Mouse (Mus musculus): Measurements from ENCODE around the gene Fkbp5. TPM values are rescaled to one million over a fixed set of nuclear protein-coding genes. Genes with fewer than 3 reads are reported as not detected.

Fkbp5 gene
- polyA plus RNA-seq, 1 experiment from 2014 or later, result 12.8 TPM

- Histone ChIP-seq H3K4me3 (ENCODE audit: low read depth, low read length) (no peak overlapping the region), H3K36me3 (replicated peaks; ENCODE audit: control insufficient read depth, insufficient read depth, low read depth, low read length) (no peaks in the 10 kb centered on the region), H3K4me2 (ENCODE audit: low read depth, low read length) (peak overlapping the region; percentile 32), H3K9ac (replicated peaks; ENCODE audit: low read length) (peak overlapping the region; percentile 32), H3K9me3 (replicated peaks; ENCODE audit: control insufficient read depth, low read length) (no peaks in the 10 kb centered on the region), H3K27me3 (ENCODE audit: control insufficient read depth, insufficient read depth, low read length) (no peaks in the 10 kb centered on the region; the same call in 1 of the 2 replicates), H3K4me1 (ENCODE audit: control insufficient read depth, insufficient read depth, low read length) (peaks cover 15% of the 10 kb centered on the region; the same call in 1 of the 2 replicates), H3K27ac (replicated peaks; ENCODE audit: low read depth, low read length) (no peak overlapping the region)
- ATAC-seq (replicated peaks; ENCODE audit: insufficient number of reproducible peaks, low FRiP score, low TSS enrichment, low read depth) (0 out of 2 replicates have a peak, but pooled peaks have one; percentile 8), DNase-seq (ENCODE audit: low spot score) (peak; percentile 58)
- WGBS, result 6% methylated on average over 26 of the region's 28 CpGs
These were observed 6.6 kb downstream of the Fkbp5 start for GRCm38 (mm10) chr17:28510445-28511342.

- H3K4me2 ChIP-seq (ENCODE audit: low read depth, low read length), result no peak overlapping the region
- no peak overlapping the region for H3K27ac ChIP-seq (replicated peaks; ENCODE audit: low read depth, low read length)
- no peak for ATAC-seq (replicated peaks; ENCODE audit: insufficient number of reproducible peaks, low FRiP score, low TSS enrichment, low read depth)
- peak overlapping the region; percentile 30 for H3K9ac ChIP-seq (replicated peaks; ENCODE audit: low read length)
- 27% methylated on average over 5 of the region's 5 CpGs for WGBS
- no peak overlapping the region for H3K4me3 ChIP-seq (ENCODE audit: low read depth, low read length)
- H3K27me3 ChIP-seq (ENCODE audit: control insufficient read depth, insufficient read depth, low read length), result no peaks in the 10 kb centered on the region; the same call in 1 of the 2 replicates
- no peaks in the 10 kb centered on the region for H3K36me3 ChIP-seq (replicated peaks; ENCODE audit: control insufficient read depth, insufficient read depth, low read depth, low read length)
- no peaks in the 10 kb centered on the region for H3K9me3 ChIP-seq (replicated peaks; ENCODE audit: control insufficient read depth, low read length)
- DNase-seq (ENCODE audit: low spot score), result no peak
- peaks cover 15% of the 10 kb centered on the region; the same call in 1 of the 2 replicates for H3K4me1 ChIP-seq (ENCODE audit: control insufficient read depth, insufficient read depth, low read length)
These were observed 9.8 kb downstream of the Fkbp5 start for GRCm38 (mm10) chr17:28507496-28507895.

- Histone ChIP-seq H3K27me3 (ENCODE audit: control insufficient read depth, insufficient read depth, low read length) (no peaks in the 10 kb centered on the region; the same call in 1 of the 2 replicates), H3K4me3 (ENCODE audit: low read depth, low read length) (no peak overlapping the region), H3K9me3 (replicated peaks; ENCODE audit: control insufficient read depth, low read length) (no peaks in the 10 kb centered on the region), H3K36me3 (replicated peaks; ENCODE audit: control insufficient read depth, insufficient read depth, low read depth, low read length) (no peaks in the 10 kb centered on the region), H3K27ac (replicated peaks; ENCODE audit: low read depth, low read length) (no peak overlapping the region), H3K4me2 (ENCODE audit: low read depth, low read length) (no peak overlapping the region), H3K9ac (replicated peaks; ENCODE audit: low read length) (peak overlapping the region; percentile 30; the same call in 1 of the 2 replicates), H3K4me1 (ENCODE audit: control insufficient read depth, insufficient read depth, low read length) (peaks cover 15% of the 10 kb centered on the region; the same call in 1 of the 2 replicates)
- no peak for ATAC-seq (replicated peaks; ENCODE audit: insufficient number of reproducible peaks, low FRiP score, low TSS enrichment, low read depth)
- DNase-seq (ENCODE audit: low spot score), result no peak
- 12% methylated on average over 5 of the region's 5 CpGs for WGBS
These were observed 10.4 kb downstream of the Fkbp5 start for GRCm38 (mm10) chr17:28506895-28507294.

GRCm38 (mm10) chr17:28505591-28505990, 11.7 kb downstream of the Fkbp5 start:
- WGBS, result 88% methylated on average over 4 of the region's 4 CpGs

GRCm38 (mm10) chr17:28504182-28504581, 13.1 kb downstream of the Fkbp5 start:
- H3K27me3 ChIP-seq (ENCODE audit: control insufficient read depth, insufficient read depth, low read length), result no peaks in the 10 kb centered on the region; the same call in 1 of the 2 replicates
- H3K4me2 ChIP-seq (ENCODE audit: low read depth, low read length), result no peak overlapping the region
- no peak for DNase-seq (ENCODE audit: low spot score)
- no peak overlapping the region for H3K9ac ChIP-seq (replicated peaks; ENCODE audit: low read length)
- WGBS, result 75% methylated on average over 6 of the region's 6 CpGs
- no peaks in the 10 kb centered on the region for H3K9me3 ChIP-seq (replicated peaks; ENCODE audit: control insufficient read depth, low read length)
- peaks cover 7% of the 10 kb centered on the region; the same call in 1 of the 2 replicates for H3K4me1 ChIP-seq (ENCODE audit: control insufficient read depth, insufficient read depth, low read length)
- no peak overlapping the region for H3K27ac ChIP-seq (replicated peaks; ENCODE audit: low read depth, low read length)
- H3K36me3 ChIP-seq (replicated peaks; ENCODE audit: control insufficient read depth, insufficient read depth, low read depth, low read length), result no peaks in the 10 kb centered on the region
- no peak; the same call in 1 of the 2 replicates for ATAC-seq (replicated peaks; ENCODE audit: insufficient number of reproducible peaks, low FRiP score, low TSS enrichment, low read depth)
- no peak overlapping the region for H3K4me3 ChIP-seq (ENCODE audit: low read depth, low read length)

More at GRCm38 (mm10) chr17:28505591-28505990, 11.7 kb downstream of the Fkbp5 start:
- Histone ChIP-seq H3K4me2 (ENCODE audit: low read depth, low read length) (no peak overlapping the region), H3K27me3 (ENCODE audit: control insufficient read depth, insufficient read depth, low read length) (no peaks in the 10 kb centered on the region; the same call in 1 of the 2 replicates), H3K36me3 (replicated peaks; ENCODE audit: control insufficient read depth, insufficient read depth, low read depth, low read length) (no peaks in the 10 kb centered on the region), H3K9me3 (replicated peaks; ENCODE audit: control insufficient read depth, low read length) (no peaks in the 10 kb centered on the region), H3K27ac (replicated peaks; ENCODE audit: low read depth, low read length) (no peak overlapping the region), H3K4me1 (ENCODE audit: control insufficient read depth, insufficient read depth, low read length) (peaks cover 11% of the 10 kb centered on the region; the same call in 1 of the 2 replicates), H3K4me3 (ENCODE audit: low read depth, low read length) (no peak overlapping the region), H3K9ac (replicated peaks; ENCODE audit: low read length) (no peak overlapping the region)
- ATAC-seq (replicated peaks; ENCODE audit: insufficient number of reproducible peaks, low FRiP score, low TSS enrichment, low read depth) (no peak), DNase-seq (ENCODE audit: low spot score) (no peak)

GRCm38 (mm10) chr17:28502196-28502821, 15.0 kb downstream of the Fkbp5 start:
- H3K27me3 ChIP-seq (ENCODE audit: control insufficient read depth, insufficient read depth, low read length), result no peaks in the 10 kb centered on the region; the same call in 1 of the 2 replicates
- no peak overlapping the region for H3K27ac ChIP-seq (replicated peaks; ENCODE audit: low read depth, low read length)
- no peak overlapping the region for H3K4me2 ChIP-seq (ENCODE audit: low read depth, low read length)
- WGBS, result 68% methylated on average over 7 of the region's 7 CpGs
- no peaks in the 10 kb centered on the region for H3K36me3 ChIP-seq (replicated peaks; ENCODE audit: control insufficient read depth, insufficient read depth, low read depth, low read length)
- H3K4me1 ChIP-seq (ENCODE audit: control insufficient read depth, insufficient read depth, low read length), result peaks cover 4% of the 10 kb centered on the region; the same call in 1 of the 2 replicates
- no peak overlapping the region for H3K4me3 ChIP-seq (ENCODE audit: low read depth, low read length)
- ATAC-seq (replicated peaks; ENCODE audit: insufficient number of reproducible peaks, low FRiP score, low TSS enrichment, low read depth) (no peak), DNase-seq (ENCODE audit: low spot score) (no peak)
- H3K9ac ChIP-seq (replicated peaks; ENCODE audit: low read length), result no peak overlapping the region
- no peaks in the 10 kb centered on the region for H3K9me3 ChIP-seq (replicated peaks; ENCODE audit: control insufficient read depth, low read length)

GRCm38 (mm10) chr17:28500465-28500864, 16.9 kb downstream of the Fkbp5 start:
- no peak overlapping the region for H3K27ac ChIP-seq (replicated peaks; ENCODE audit: low read depth, low read length)
- H3K9me3 ChIP-seq (replicated peaks; ENCODE audit: control insufficient read depth, low read length), result no peaks in the 10 kb centered on the region
- H3K4me3 ChIP-seq (ENCODE audit: low read depth, low read length), result no peak overlapping the region
- whole genome bisulfite sequencing, result 81% methylated on average over 3 of the region's 3 CpGs
- H3K9ac ChIP-seq (replicated peaks; ENCODE audit: low read length), result no peak overlapping the region
- H3K4me2 ChIP-seq (ENCODE audit: low read depth, low read length), result no peak overlapping the region
- no peak for ATAC-seq (replicated peaks; ENCODE audit: insufficient number of reproducible peaks, low FRiP score, low TSS enrichment, low read depth)
- DNase-seq (ENCODE audit: low spot score), result no peak
- no peaks in the 10 kb centered on the region for H3K4me1 ChIP-seq (ENCODE audit: control insufficient read depth, insufficient read depth, low read length)
- H3K36me3 ChIP-seq (replicated peaks; ENCODE audit: control insufficient read depth, insufficient read depth, low read depth, low read length), result no peaks in the 10 kb centered on the region
- no peaks in the 10 kb centered on the region for H3K27me3 ChIP-seq (ENCODE audit: control insufficient read depth, insufficient read depth, low read length)

Measured in embryonic facial prominence, embryonic 11.5 days (tissue).